Mouse (Mus musculus) T-helper 2 cell (primary cell): ENCODE data around the gene Stk38.
"Not testable (repeated sequence)": the region's sequence is repeated elsewhere in the genome, so short reads cannot be mapped to it uniquely, and the experiment has no call there.

Source experiments
- in situ Hi-C: fragments of 300-600 bp; cut with MboI, MseI; formaldehyde crosslinking; loops from one replicate; pipeline ENCODE4 v1.15.1; 2025; ENCODE audit warnings: high pct_unique_total_duplicates

The Stk38 gene

DNA sequence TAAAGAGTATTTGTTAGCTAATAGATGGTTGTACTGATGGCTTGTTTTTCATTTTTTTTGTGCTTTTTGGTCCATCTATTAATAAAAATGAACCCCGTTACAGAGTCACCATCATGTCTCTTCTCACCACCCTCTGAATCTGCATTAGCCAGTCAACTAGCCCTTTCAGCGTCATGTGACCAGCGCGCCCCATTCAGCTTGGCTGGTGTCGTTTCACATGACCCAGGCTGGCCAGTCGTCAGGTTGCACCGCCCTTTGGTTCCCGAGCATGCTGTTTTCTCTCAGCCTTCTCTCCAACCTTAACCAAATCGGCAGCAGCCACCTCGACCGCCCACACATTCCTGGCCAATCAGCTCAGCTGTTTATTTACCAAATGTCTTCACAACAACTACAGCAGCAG is 31.6 kb upstream of the Stk38 start:
- in situ Hi-C loops: no loop called here

DNA sequence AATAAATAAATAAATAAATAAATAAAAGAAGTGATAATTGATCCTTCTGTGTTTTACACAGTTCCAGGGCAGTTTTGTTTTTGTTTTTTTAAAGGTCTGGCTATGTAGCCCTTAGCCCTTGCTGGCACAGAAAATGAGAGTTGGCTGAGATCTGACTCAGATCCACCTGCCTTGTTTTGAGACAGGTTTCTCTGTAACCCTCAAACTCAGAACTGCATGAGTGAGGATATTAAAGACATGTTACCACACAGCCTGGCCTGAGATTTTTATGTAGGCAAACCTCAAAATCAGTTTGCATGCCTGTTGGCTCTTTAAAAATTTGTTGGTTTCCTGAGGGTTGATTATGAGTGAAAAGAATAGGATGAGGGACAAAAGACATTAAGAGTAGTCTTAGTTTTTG is 27.7 kb upstream of the Stk38 start:
- in situ Hi-C loops: no loop called here

DNA sequence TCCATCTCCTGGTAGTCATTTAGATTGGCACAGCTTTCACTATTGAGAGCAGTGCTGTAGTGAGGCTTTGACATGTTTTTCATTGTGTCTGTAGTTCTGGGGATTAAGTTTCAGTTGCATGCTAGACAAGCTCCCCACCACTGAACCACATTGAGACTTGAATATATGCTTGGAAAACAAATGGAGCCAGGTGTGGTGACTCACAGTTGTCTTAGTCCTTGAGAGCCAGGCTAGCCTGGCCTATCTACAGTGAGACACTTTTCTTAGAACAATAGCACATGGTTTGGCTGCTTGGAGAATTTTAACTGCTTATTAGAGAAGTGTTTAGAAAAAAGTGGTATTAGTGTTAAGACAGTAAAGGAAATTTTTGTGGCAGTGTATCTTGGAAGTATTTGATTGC is 26.5 kb upstream of the Stk38 start:
- in situ Hi-C loops: no loop called here

DNA sequence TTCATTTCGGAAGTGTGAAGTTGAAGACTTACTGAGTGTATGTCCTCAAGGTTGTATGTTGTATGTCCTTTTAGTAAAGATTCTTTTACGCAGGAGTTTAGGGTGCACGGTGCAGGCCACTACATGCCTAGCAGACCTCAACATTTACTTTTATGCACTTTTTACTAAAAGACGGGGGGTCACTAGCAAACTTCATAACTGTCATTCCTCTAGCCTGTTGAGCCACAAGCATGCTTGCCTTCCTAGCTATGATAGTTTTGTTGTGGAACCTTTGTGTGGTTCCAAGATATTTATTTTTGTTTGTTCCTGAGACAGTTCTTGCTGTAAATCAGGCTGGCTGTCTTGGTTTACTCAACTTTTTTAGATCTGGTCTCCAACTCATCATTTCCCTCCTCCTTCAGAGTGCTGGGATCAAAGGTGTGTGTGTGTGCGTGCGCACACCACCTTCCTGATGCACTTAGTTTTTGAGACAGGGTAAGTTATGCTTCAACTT is 25.8 kb upstream of the Stk38 start:
- in situ Hi-C loops: no loop called here

DNA sequence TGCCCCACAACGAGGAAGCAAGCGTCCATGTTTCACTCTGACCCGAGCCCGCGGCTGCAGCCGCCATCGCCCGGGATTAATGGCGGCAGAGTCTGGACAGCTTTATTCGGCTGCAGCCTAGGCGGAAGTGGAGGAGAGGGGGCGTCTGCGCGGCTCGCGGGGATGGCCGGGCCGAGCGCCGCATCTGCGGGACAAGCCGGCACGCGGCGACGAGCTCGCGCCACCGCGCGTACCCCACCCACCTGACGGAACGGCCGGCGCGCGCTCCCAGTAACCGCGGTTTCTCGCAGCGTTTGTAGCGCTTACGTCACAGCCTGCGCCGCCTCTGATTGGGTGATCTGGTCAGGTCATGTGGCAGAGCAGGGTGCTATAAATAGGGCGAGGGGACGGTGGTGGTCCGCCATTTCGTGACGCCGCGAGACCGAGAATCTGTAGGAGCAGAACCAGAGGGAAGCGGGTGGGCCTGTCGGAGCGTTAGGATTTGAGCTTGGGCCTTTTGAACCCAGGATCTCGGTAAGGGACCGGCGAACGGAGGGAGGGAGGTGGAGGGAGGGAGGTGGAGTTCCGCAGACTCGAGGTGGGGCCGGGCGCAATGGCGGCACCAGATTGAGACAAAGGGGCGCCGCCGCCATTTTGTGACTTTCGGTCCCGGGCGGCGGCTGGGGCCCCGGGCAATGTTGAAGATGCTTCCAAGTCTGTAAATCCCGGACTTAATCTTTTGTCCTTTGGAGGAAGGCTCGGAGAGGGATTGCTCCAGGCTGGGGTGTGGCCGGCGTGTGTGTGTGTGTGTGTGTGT is 24.7 kb upstream of the Stk38 start, which contains the start of gene Srsf3:
Srsf3 (plus strand) TSS at position 355 of the 796 bp plus-strand sequence.
- in situ Hi-C loops: no loop called here

DNA sequence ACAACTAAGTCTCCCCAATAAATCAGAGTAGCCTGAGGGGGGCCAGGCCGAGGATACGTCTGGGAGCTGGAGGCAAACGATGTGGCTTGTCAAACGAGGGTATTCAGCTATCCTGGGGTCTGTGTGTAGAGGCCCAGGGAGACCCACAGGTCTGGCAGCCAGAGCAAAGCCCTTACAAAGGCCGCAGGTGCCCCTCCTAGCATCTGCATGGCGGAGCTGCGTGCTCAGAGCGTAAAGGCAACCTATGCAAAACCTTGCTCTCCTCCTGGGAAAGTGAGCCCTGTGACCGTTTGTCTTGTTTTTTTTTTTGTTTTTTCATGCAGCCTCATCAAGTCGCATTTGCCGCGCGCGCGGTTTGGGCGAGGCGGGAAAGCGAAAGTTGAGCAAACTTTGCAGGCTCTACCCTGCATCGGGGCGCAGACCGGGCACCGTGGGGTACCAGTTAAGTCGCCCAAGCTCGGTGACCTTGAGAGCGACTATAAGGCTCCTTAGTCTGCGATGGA is 24.0 kb upstream of the Stk38 start:
- in situ Hi-C loops: no loop called here

DNA sequence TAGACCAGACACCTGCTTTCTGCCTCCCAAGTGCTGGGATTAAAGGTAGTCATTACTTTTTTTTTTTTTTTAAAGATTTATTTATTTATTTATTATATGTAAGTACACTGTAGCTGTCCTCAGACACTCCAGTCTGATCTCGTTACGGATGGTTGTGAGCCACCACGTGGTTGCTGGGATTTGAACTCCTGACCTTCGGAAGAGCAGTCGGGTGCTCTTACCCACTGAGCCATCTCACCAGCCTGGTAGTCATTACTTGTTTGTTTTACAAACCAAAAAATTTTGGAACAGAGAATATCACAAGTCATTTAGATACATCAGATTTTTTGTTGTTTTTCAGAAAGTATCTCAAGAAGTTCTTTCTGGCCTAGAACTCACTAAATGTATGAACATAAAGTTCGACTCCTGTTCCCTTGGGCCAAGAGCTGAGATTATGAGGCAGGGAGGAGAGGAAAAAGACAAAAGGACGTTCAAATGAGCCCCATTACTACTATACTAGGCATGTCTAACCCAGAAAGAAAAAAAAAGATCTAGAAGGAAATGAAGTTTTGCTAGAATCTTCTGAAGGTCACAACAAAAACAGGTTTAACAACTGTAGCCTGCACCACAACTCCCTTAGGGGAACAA is 23.4 kb upstream of the Stk38 start:
- in situ Hi-C loops: not testable (repeated sequence)

DNA sequence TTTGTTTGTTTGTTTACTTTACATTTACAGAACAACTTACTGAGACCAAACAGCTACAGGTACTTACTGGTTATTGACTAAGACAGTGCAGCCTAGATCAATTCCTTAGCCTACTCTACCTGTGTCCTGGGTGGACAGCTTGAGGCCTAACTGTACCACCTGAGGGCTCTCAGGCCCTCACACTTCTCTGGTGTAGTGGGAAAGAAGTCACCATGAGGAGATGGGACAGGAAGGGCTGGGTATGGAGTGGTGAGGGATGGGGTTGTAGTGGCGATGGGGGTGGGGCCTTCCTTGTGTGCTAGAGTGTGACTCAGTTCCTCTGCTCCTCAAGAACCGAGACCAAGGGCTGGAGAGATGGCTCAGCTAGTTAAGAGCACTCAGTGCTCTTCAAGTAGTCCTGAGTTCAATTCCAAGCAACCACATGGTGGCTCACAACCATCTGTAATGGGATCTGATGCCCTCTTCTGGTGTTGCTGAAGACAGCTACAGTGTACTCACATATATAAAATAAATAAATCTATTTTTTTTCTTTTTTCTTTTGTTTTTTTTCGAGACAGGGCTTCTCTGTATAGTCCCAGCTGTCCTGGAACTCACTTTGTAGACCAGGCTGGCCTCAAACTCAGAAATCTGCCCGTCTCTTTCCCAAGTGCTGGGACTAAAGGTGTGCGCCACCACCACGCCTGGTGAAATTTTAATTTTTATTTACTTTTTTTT is 22.7 kb upstream of the Stk38 start:
- in situ Hi-C loops: no loop called here

DNA sequence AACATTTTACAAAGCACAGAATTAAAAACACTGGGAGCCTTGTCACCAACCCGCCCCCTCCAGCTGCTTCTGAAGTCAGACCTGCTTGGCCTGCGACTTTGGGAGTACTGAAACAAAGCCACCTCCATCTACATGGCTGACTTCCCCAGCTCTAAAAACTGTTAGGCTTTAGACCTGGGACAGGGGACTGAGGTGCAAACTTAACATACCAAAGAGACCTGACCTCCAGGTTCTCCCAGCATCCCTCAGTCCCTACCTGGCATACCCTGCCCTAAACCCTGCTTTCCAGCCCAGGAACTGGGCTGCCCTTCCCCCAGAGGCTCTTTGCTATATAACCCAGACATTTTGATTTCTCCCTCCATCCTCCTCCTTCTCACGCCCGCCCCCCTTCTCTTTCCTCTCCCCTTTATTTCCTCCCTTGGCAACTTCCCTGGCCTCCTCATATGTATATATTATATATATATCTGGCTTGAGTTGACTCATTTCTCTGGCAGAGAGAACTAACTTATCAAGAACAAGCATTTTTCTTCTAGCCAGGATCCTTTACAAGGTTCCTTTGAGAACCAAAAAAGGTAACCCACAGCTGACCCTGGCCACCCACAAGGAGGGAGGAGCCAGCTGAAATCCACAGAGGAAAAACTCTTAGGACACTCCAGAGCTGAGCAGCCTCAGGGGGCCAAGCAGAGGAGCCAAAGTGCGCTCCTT is 19.0 kb upstream of the Stk38 start:
- in situ Hi-C loops: no loop called here

DNA sequence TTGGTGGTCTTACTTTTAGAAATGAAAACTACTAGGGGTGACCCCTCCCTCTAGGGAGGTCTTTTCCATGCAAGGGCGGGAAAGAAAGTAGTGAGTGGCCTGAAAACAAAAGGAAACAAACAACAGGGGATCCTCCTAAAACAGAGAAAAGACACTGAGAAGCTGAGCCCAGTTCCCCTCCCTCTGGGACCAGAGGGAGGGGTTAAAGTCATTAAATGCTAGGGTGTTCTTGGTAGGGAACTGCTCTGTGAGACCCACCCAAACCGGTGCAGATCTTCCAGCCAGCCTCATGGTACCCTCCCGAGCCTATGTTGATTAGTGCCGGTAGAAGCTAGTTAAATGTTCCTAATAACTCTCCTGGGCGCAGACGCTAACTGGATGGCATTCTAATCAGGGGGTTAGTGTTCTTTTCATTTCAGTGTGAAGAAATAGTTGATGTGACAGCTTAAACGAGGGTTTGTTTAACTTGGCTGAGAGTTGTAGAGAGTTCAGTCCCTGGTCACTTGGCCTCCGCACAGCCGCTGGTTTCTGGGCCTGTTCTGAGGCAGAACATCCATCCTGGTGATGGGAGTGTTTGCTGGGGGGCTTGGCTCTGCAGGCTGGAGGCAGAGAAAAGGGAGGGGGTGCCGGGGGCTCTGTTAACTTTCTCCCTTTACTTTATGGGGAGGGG is 17.2 kb upstream of the Stk38 start:
- in situ Hi-C loops: no loop called here

DNA sequence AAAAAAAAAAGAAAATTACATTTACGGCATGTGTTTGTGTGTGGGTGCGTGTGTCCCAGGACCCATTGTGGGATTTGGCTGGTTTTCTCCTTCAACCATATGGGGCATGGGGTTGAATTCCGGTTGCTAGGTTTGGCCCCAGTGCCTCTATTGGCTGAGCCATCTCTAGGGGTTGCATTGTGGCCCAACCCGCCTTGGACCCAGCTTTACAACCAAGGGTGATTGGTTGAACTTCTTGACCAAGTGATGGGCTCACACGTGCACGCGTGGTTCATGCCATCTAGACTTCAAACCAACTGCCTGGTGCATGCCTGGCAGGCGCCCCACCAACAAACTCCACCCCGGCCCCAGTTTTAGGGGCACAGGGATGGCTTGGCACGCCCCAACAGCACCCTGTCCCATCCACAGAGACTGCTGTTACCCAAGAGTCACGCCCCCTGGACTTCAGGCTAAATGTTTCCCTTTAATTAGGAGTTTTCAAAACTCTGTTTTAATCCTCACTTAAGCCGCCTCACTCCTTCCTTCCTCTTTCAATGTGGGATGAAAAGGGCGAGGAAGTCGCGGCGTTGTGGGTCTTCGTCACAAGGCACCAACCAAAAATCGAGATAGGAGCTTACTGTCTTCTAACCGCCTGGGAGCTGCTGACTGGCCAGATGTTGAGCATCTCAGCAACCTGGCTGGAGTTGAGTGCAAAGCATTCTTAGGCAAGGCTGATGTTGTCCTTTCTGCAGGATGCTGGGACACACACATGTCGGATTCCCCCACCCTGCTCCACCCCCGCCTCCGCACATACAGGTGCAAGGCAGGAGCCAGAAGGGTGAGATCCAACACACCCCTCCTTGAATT is 16.5 kb upstream of the Stk38 start:
- in situ Hi-C loops: no loop called here

DNA sequence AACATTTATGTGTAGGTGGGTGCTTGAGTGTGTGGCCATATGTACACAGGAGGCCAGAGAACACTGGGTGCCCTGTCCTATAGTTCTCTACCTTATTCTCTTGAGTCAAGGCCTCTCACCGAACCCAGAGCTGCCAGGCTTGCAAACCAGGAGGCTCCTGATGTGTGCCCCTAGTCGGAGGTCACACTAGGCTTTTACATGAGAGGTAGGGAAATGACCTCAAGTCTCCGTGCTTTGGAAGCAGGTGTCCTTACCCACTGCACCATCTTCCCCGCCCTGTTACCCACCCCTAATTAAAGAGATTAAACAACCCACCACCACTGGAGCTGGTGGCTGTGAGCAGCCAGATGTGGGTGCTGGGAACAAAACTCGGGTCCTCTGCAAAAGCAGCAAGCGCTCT is 15.6 kb upstream of the Stk38 start:
- in situ Hi-C loops: no loop called here

DNA sequence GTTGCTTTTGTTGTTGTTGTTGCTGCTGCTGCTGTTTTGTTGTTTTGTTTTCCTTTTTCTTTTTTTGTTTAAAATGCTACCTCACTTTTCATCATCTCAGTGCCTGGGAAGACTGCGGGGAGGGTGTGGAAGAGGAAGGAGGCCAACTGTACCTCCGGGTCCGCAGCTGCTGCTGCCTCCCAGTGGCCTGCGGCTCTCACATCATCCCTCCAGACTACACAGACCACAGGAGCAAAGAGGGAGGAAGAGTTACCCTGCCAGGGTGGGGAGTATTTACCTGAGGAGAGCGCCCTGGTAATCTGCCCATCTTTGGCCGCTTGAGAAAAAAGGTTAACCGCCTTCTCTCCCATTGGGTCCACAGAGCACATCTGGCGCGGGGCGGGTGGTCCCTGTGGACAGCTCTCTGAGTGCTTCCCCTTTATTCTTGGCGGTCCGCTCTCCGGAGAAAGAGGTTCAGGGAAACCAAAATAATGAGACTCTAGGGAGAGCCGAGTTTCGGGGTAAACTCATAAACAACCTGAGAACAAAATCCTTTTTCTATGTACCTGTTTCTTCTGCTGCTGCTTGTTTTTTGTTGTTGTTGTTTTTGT is 14.5 kb upstream of the Stk38 start:
- in situ Hi-C loops: no loop called here

DNA sequence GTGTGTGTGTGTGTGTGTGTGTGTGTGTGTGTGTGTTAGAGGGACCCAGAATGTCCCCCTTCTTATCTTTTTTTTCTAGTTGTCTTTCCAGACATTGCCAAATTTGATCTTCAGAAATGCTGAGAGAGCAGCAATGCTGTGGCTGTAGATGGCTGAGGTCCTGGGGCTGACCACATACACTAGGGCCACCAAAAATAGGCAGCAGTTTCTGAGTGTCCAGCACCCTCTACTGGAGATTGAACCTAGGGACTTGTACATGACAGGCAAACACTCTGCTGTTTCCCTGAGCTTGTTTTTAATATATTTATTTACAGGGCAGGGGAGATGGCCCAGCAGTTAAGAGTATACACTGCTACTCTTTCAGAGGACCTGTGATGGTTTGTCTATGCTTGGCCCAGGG is 12.6 kb upstream of the Stk38 start:
- in situ Hi-C loops: no loop called here

DNA sequence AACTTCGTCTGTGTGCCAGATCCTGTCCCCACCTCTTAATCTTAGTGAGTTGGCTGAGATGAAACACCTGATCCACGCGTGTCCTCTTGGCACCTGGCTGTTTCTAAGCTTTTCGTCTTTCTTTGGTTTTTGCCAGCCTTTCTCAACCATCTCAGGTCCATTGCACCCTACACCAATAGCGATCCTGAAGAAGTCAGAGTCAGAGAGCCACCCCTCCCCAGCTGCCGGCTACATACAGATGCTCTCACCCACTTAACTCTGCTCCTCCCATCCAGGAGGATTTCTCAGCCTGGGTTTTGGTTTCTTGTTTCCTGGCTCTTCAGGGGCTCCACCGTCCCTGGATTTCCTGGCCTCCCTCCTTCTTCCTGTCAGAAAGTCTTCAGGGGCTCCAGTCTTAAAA is 11.6 kb upstream of the Stk38 start:
- in situ Hi-C loops: no loop called here

DNA sequence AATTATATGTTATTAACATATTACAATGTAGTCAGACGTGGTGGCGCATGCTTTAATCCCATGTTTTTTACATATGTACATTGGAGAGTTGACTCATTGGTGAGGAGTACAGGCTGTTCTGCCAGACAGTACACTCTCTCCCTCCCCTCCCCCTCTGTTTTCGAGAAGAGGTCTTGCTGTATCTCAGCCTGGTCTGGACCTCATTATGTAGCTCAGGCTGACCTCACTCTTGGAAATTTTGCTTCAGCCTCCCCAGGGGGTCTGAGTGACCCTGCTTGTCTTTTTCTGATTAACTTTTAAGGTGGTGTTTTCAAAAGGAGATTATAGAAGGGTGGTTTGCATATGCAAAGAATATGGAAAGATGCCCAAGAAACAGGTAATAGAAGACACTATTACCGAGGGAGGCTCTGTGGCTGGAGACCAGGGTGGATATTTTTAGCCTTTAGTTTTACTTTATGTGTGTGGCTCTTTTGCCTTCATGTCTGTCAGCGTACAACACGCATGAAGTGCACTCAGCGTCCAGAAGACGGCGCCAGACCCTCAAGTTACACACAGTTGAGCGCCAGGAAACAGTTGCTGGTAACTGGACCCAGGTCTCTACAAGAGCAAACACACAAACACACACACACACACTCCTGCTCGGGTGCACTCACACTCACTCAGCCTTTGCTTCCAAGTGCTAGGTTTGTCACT is 10.6 kb upstream of the Stk38 start:
- in situ Hi-C loops: no loop called here

DNA sequence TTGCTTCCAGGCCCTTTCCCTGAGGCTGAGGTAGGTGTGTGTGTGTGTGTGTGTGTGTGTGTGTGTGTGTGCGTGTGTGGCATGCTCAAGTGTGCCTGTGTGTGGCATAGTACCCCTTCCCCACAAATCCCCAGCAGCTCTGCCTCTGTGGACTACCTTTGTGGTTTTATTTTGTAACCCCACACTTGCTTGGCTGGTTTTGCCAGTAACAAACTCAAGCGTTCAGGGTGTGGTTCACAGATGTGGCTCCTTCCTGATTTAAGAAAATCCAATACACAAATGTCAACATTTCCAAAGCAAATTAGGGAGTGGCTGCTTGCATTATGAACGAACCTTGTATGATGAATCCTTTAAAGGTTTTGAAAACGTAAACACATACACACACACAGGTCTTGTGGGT is 8.9 kb upstream of the Stk38 start:
- in situ Hi-C loops: no loop called here

DNA sequence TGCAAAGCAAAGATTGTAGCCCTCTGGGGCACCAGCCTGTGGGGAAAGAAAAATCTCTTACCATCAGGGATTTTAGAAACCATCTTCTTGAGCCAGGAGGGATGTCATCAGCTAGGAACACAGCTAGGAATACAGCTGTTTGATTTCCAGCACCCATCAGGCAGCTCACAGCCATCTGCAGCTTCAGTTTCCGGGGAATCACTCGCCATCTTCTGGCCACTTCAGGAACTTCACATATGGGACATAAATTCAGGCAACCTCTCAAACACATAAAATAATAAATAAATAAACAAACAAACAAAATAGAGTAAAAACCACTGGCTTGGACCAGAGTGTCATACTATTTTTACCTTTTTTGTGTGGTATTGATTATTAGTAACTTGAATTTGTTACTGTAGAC is 7.8 kb upstream of the Stk38 start:
- in situ Hi-C loops: no loop called here

DNA sequence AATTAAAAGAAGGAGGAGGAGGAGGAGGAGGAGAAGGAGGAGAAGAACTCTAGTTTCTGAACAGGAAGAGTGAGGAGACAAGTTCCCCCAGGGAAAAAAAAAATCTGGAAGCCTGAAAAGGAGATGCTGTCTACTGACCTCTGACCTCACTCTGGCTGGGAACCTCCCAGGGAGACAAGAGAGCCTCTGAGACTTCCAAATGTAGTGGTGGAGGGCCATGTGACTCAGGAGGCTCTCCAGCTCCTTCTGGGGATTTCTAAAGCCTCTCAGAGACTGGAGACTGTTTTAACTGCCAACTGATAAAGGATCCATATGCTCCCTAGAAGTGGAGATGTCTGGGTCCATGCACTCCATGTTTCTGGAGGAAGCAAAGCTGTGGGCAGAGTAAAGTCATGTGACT is 6.4 kb upstream of the Stk38 start:
- in situ Hi-C loops: no loop called here
